Mouse (Mus musculus): Measurements from ENCODE around the gene Sdc1.

- no peak for TF ChIP-seq USF1 (IDR thresholded peaks at IDR 0.05; ENCODE audit: low read depth)
- no peak for TF ChIP-seq POLR2AphosphoS2 (IDR thresholded peaks at IDR 0.05; ENCODE audit: insufficient read length, low read depth)
- no peak for TF ChIP-seq POLR2A (IDR thresholded peaks at IDR 0.05; ENCODE audit: insufficient read length, low read depth)
- TF ChIP-seq CEBPB (IDR thresholded peaks at IDR 0.05; ENCODE audit: insufficient read depth, poor library complexity, severe bottlenecking), result no peak
- TF ChIP-seq TCF3 (IDR thresholded peaks at IDR 0.05; ENCODE audit: insufficient read length, low read depth), result no peak
- TF ChIP-seq MAX (IDR thresholded peaks at IDR 0.05; ENCODE audit: low read depth), result no peak
- no peak for TF ChIP-seq MYOG (IDR thresholded peaks at IDR 0.05; ENCODE audit: control insufficient read depth in 1 of 3, insufficient read depth in 1 of 3, insufficient read length in 2 of 3, low read depth in 2 of 3)
- no peak for TF ChIP-seq TCF12 (IDR thresholded peaks at IDR 0.05; ENCODE audit: insufficient read depth, poor library complexity, severe bottlenecking)
These were observed 26.8 kb downstream of the Sdc1 start for GRCm38 (mm10) chr12:8797936-8798335.

All from myocyte (in vitro differentiated cells).